Mouse (Mus musculus): ENCODE measurements around the gene Babam1.

GRCm38 (mm10) chr8:71392391-71392790 lies 4.3 kb upstream of the Babam1 start:
- no peak for TF ChIP-seq CTCF (IDR thresholded peaks at IDR 0.05; ENCODE audit: low read depth)
- TF ChIP-seq EP300 (IDR thresholded peaks at IDR 0.05; ENCODE audit: low read depth), result no peak
